Mouse (Mus musculus) CD4-positive helper T cell, adult 2 months (primary cell): ENCODE measurements around the gene Ctsh.
"Not testable (repeated sequence)": the region's sequence is repeated elsewhere in the genome, so short reads cannot be mapped to it uniquely, and the experiment has no call there.

Experiments
- DNase-seq: peaks from one replicate; pipeline ENCODE4 v3.0.0-alpha.2; 2012; ENCODE audit warnings: low read depth, missing footprints, low spot score

Gene Ctsh

GRCm38 (mm10) chr9:90053852-90054251, at the start of gene Ctsh:
Gene Ctsh, plus strand, starts transcription at chr9:90054152.
- DNase-seq, result no peak

- DNase-seq, result no peak
Measured at GRCm38 (mm10) chr9:90006432-90006831, 47.5 kb upstream of the Ctsh start.

- DNase-seq, result no peak
Measured at GRCm38 (mm10) chr9:90007094-90007493, 46.9 kb upstream of the Ctsh start.

GRCm38 (mm10) chr9:90008138-90008537, 45.8 kb upstream of the Ctsh start:
- no peak for DNase-seq

- DNase-seq, result no peak
Measured at GRCm38 (mm10) chr9:90011849-90012248, 42.1 kb upstream of the Ctsh start.

GRCm38 (mm10) chr9:90014649-90015048, 39.3 kb upstream of the Ctsh start:
- DNase-seq, result no peak

GRCm38 (mm10) chr9:90016204-90016603, 37.7 kb upstream of the Ctsh start:
- DNase-seq, result no peak

- no peak for DNase-seq
Measured at GRCm38 (mm10) chr9:90020866-90021265, 33.1 kb upstream of the Ctsh start.

- no peak for DNase-seq
Measured at GRCm38 (mm10) chr9:90021442-90021841, 32.5 kb upstream of the Ctsh start.

- no peak for DNase-seq
Measured at GRCm38 (mm10) chr9:90027709-90028108, 26.2 kb upstream of the Ctsh start.

GRCm38 (mm10) chr9:90033922-90034321, 20.0 kb upstream of the Ctsh start:
- no peak for DNase-seq

- no peak for DNase-seq
Measured at GRCm38 (mm10) chr9:90035168-90035567, 18.8 kb upstream of the Ctsh start.

- no peak for DNase-seq
Measured at GRCm38 (mm10) chr9:90035794-90036193, 18.2 kb upstream of the Ctsh start.

- no peak for DNase-seq
Measured at GRCm38 (mm10) chr9:90036313-90036712, 17.6 kb upstream of the Ctsh start.

GRCm38 (mm10) chr9:90038535-90038934, 15.4 kb upstream of the Ctsh start:
- no peak for DNase-seq

GRCm38 (mm10) chr9:90040916-90041315, 13.0 kb upstream of the Ctsh start:
- DNase-seq, result no peak

- DNase-seq, result no peak
Measured at GRCm38 (mm10) chr9:90041556-90041955, 12.4 kb upstream of the Ctsh start.

- not testable (repeated sequence) for DNase-seq
Measured at GRCm38 (mm10) chr9:90042906-90043305, 11.0 kb upstream of the Ctsh start.

GRCm38 (mm10) chr9:90045191-90045590, 8.8 kb upstream of the Ctsh start:
- no peak for DNase-seq

GRCm38 (mm10) chr9:90047937-90048627, 5.9 kb upstream of the Ctsh start:
- DNase-seq, result no peak

GRCm38 (mm10) chr9:90054371-90055145, 606 bp downstream of the Ctsh start:
- no peak for DNase-seq

- no peak for DNase-seq
Measured at GRCm38 (mm10) chr9:90055409-90055808, 1.5 kb downstream of the Ctsh start.

- DNase-seq, result no peak
Measured at GRCm38 (mm10) chr9:90055911-90056310, 2.0 kb downstream of the Ctsh start.
